Mouse (Mus musculus): Measurements from ENCODE around the gene Tjp2. TPM values are rescaled to one million over a fixed set of nuclear protein-coding genes. Genes with fewer than 3 reads are reported as not detected.

The Tjp2 gene
- polyA plus RNA-seq, 1 experiment from 2014 or later, result 4.1 TPM

- Histone ChIP-seq H3K4me1 (ENCODE audit: insufficient read depth) (no peaks in the 10 kb centered on the region), H3K27me3 (ENCODE audit: insufficient read depth, low read length) (no peaks in the 10 kb centered on the region), H3K36me3 (replicated peaks; ENCODE audit: insufficient read depth, low read length) (no peaks in the 10 kb centered on the region), H3K9me3 (ENCODE audit: low read length) (no peaks in the 10 kb centered on the region), H3K27ac (ENCODE audit: low read depth) (no peak overlapping the region), H3K4me2 (ENCODE audit: low read depth, low read length) (no peak overlapping the region), H3K4me3 (ENCODE audit: low read depth, low read length) (no peak overlapping the region), H3K9ac (replicated peaks) (no peak overlapping the region)
- ATAC-seq (no peak), DNase-seq (no peak)
- TF ChIP-seq EP300 (IDR thresholded peaks at IDR 0.05; ENCODE audit: low read depth) (no peak), CTCF (IDR thresholded peaks at IDR 0.05; ENCODE audit: low read depth) (no peak)
These were observed 7.0 kb downstream of the Tjp2 start for GRCm38 (mm10) chr19:24217851-24218250.

- Histone ChIP-seq H3K9ac (replicated peaks) (no peak overlapping the region), H3K4me1 (ENCODE audit: insufficient read depth) (no peaks in the 10 kb centered on the region), H3K4me2 (ENCODE audit: low read depth, low read length) (no peak overlapping the region), H3K36me3 (replicated peaks; ENCODE audit: insufficient read depth, low read length) (no peaks in the 10 kb centered on the region), H3K27me3 (ENCODE audit: insufficient read depth, low read length) (no peaks in the 10 kb centered on the region), H3K27ac (ENCODE audit: low read depth) (no peak overlapping the region), H3K4me3 (ENCODE audit: low read depth, low read length) (no peak overlapping the region), H3K9me3 (ENCODE audit: low read length) (no peaks in the 10 kb centered on the region)
- 88% methylated on average over 9 of the region's 9 CpGs for WGBS (ENCODE audit: insufficient replicate concordance)
- DNase-seq, result no peak
- ATAC-seq, result no peak
- no peak for TF ChIP-seq EP300 (IDR thresholded peaks at IDR 0.05; ENCODE audit: low read depth)
- no peak for TF ChIP-seq CTCF (IDR thresholded peaks at IDR 0.05; ENCODE audit: low read depth)
These were observed 8.1 kb downstream of the Tjp2 start for GRCm38 (mm10) chr19:24216771-24217170.

GRCm38 (mm10) chr19:24214939-24215338, 9.9 kb downstream of the Tjp2 start:
- no peaks in the 10 kb centered on the region for H3K27me3 ChIP-seq (ENCODE audit: insufficient read depth, low read length)
- H3K27ac ChIP-seq (ENCODE audit: low read depth), result no peak overlapping the region
- TF ChIP-seq CTCF (IDR thresholded peaks at IDR 0.05; ENCODE audit: low read depth) (peak; percentile 32; the same call in 1 of the 2 replicates), EP300 (IDR thresholded peaks at IDR 0.05; ENCODE audit: low read depth) (no peak)
- H3K4me2 ChIP-seq (ENCODE audit: low read depth, low read length), result no peak overlapping the region
- H3K9ac ChIP-seq (replicated peaks), result no peak overlapping the region
- peaks cover 6% of the 10 kb centered on the region; the same call in 1 of the 2 replicates for H3K4me1 ChIP-seq (ENCODE audit: insufficient read depth)
- no peaks in the 10 kb centered on the region for H3K36me3 ChIP-seq (replicated peaks; ENCODE audit: insufficient read depth, low read length)
- H3K9me3 ChIP-seq (ENCODE audit: low read length), result no peaks in the 10 kb centered on the region
- 81% methylated on average over 7 of the region's 7 CpGs for WGBS (ENCODE audit: insufficient replicate concordance)
- ATAC-seq (no peak), DNase-seq (peak; percentile 16)
- no peak overlapping the region for H3K4me3 ChIP-seq (ENCODE audit: low read depth, low read length)

- H3K4me1 ChIP-seq (ENCODE audit: insufficient read depth), result peaks cover 6% of the 10 kb centered on the region; the same call in 1 of the 2 replicates
- no peaks in the 10 kb centered on the region for H3K9me3 ChIP-seq (ENCODE audit: low read length)
- 53% methylated on average over 7 of the region's 7 CpGs for WGBS (ENCODE audit: insufficient replicate concordance)
- no peak overlapping the region for H3K9ac ChIP-seq (replicated peaks)
- no peaks in the 10 kb centered on the region for H3K36me3 ChIP-seq (replicated peaks; ENCODE audit: insufficient read depth, low read length)
- H3K4me2 ChIP-seq (ENCODE audit: low read depth, low read length), result no peak overlapping the region
- H3K27ac ChIP-seq (ENCODE audit: low read depth), result no peak overlapping the region
- no peak for TF ChIP-seq EP300 (IDR thresholded peaks at IDR 0.05; ENCODE audit: low read depth)
- TF ChIP-seq CTCF (IDR thresholded peaks at IDR 0.05; ENCODE audit: low read depth), result no peak
- no peak for DNase-seq
- H3K27me3 ChIP-seq (ENCODE audit: insufficient read depth, low read length), result no peaks in the 10 kb centered on the region
- no peak for ATAC-seq
- no peak overlapping the region for H3K4me3 ChIP-seq (ENCODE audit: low read depth, low read length)
These were observed 11.5 kb downstream of the Tjp2 start for GRCm38 (mm10) chr19:24213299-24213698.

GRCm38 (mm10) chr19:24212552-24213249, 12.1 kb downstream of the Tjp2 start:
- H3K4me2 ChIP-seq (ENCODE audit: low read depth, low read length), result no peak overlapping the region
- no peak for ATAC-seq
- H3K4me1 ChIP-seq (ENCODE audit: insufficient read depth), result peaks cover 6% of the 10 kb centered on the region; the same call in 1 of the 2 replicates
- H3K27me3 ChIP-seq (ENCODE audit: insufficient read depth, low read length), result no peaks in the 10 kb centered on the region
- no peaks in the 10 kb centered on the region for H3K36me3 ChIP-seq (replicated peaks; ENCODE audit: insufficient read depth, low read length)
- WGBS (ENCODE audit: insufficient replicate concordance), result 77% methylated on average over 12 of the region's 12 CpGs
- TF ChIP-seq EP300 (IDR thresholded peaks at IDR 0.05; ENCODE audit: low read depth) (no peak), CTCF (IDR thresholded peaks at IDR 0.05; ENCODE audit: low read depth) (no peak)
- H3K9ac ChIP-seq (replicated peaks), result no peak overlapping the region
- no peaks in the 10 kb centered on the region for H3K9me3 ChIP-seq (ENCODE audit: low read length)
- no peak for DNase-seq
- no peak overlapping the region for H3K27ac ChIP-seq (ENCODE audit: low read depth)
- H3K4me3 ChIP-seq (ENCODE audit: low read depth, low read length), result no peak overlapping the region

GRCm38 (mm10) chr19:24211168-24211567, 13.7 kb downstream of the Tjp2 start:
- H3K27ac ChIP-seq (ENCODE audit: low read depth), result no peak overlapping the region
- H3K9ac ChIP-seq (replicated peaks), result no peak overlapping the region
- no peak overlapping the region for H3K4me2 ChIP-seq (ENCODE audit: low read depth, low read length)
- peaks cover 6% of the 10 kb centered on the region; the same call in 1 of the 2 replicates for H3K4me1 ChIP-seq (ENCODE audit: insufficient read depth)
- no peaks in the 10 kb centered on the region for H3K9me3 ChIP-seq (ENCODE audit: low read length)
- TF ChIP-seq EP300 (IDR thresholded peaks at IDR 0.05; ENCODE audit: low read depth), result no peak
- TF ChIP-seq CTCF (IDR thresholded peaks at IDR 0.05; ENCODE audit: low read depth), result no peak
- H3K4me3 ChIP-seq (ENCODE audit: low read depth, low read length), result no peak overlapping the region
- WGBS (ENCODE audit: insufficient replicate concordance), result 63% methylated on average over 10 of the region's 10 CpGs
- DNase-seq, result no peak
- no peak for ATAC-seq
- H3K27me3 ChIP-seq (ENCODE audit: insufficient read depth, low read length), result no peaks in the 10 kb centered on the region
- no peaks in the 10 kb centered on the region for H3K36me3 ChIP-seq (replicated peaks; ENCODE audit: insufficient read depth, low read length)
